ENCODE assay signal across 12 mouse cellular contexts in genomic region chr5:76668118-76668517, GRCm38 (mm10).
"Had no signal": no experiment of that assay in that cellular context is flagged by ENCODE, and none has a peak within 500 bp of the region (broad histone marks: within the 10 kb centered on the region; RNA-seq: fewer than 3 reads in every experiment).

No protein-coding gene starts in this region.

- H3K36me3 ChIP-seq: limb, embryonic 15.5 days; liver, embryonic 12.5 days; stomach, embryonic 15.5 days had no signal

- H3K9me3 ChIP-seq: limb, embryonic 15.5 days; liver, embryonic 12.5 days; midbrain, embryonic 13.5 days; stomach, embryonic 15.5 days had no signal

- H3K9ac ChIP-seq: limb, embryonic 15.5 days; liver, embryonic 12.5 days; midbrain, embryonic 13.5 days; stomach, embryonic 15.5 days had no signal

- DNase-seq: kidney, adult 8-10 months; kidney, postnatal 36 days; layer of hippocampus, adult 9-11 months; layer of hippocampus, postnatal 36 days; right cerebral cortex, postnatal 14 days; thymus, adult 2 months; thymus, postnatal 25 days had no signal

- H3K4me3 ChIP-seq: limb, embryonic 15.5 days; liver, embryonic 12.5 days; midbrain, embryonic 13.5 days; stomach, embryonic 15.5 days had no signal

- H3K27me3 ChIP-seq: limb, embryonic 15.5 days; liver, embryonic 12.5 days; midbrain, embryonic 13.5 days; stomach, embryonic 15.5 days had no signal

- H3K4me2 ChIP-seq: limb, embryonic 15.5 days; liver, embryonic 12.5 days; midbrain, embryonic 13.5 days; stomach, embryonic 15.5 days had no signal

- H3K27ac ChIP-seq: kidney, postnatal 0 days; limb, embryonic 15.5 days; liver, embryonic 12.5 days; midbrain, embryonic 13.5 days; stomach, embryonic 15.5 days had no signal

- H3K4me1 ChIP-seq: stomach, embryonic 15.5 days had no signal

- ATAC-seq: liver, embryonic 12.5 days; midbrain, embryonic 13.5 days had no signal
